Mouse (Mus musculus) forebrain, embryonic 15.5 days (tissue): ENCODE measurements around the gene Cxcr4. TPM values are rescaled to one million over a fixed set of nuclear protein-coding genes. Genes with fewer than 3 reads are reported as not detected.

Experiments used
- polyA plus RNA-seq: library from polyadenylated mRNA; unstranded; fragments of >200 nt; fragmentation: Nextera tagmentation; extraction: Ambion mirVana; gene quantifications from 2 replicates; pipeline ENCODE4 v1.2.1, GENCODE M21; 2015

The Cxcr4 gene
- polyA plus RNA-seq, 1 experiment from 2014 or later, result 10.7 TPM

Other genes with a start within 250 kb of the Cxcr4 start
- 110 and 114 TPM in 2 replicates for gene Mcm6, start 232.6 kb downstream of the Cxcr4 start, polyA plus RNA-seq
- 137 and 141 TPM in 2 replicates for gene Dars, start 174.9 kb downstream of the Cxcr4 start, polyA plus RNA-seq